Mouse (Mus musculus) lung, adult 2 months (tissue): ENCODE measurements around the gene Msi1.

Experiments
- CTCF ChIP-seq: fragments of 200-500 bp; IDR thresholded peaks from 2 replicates; pipeline ENCODE4 v1.5.1; 2011; ENCODE audit warnings: mild to moderate bottlenecking, low read length, control low read depth; ENCODE audit not compliant: insufficient read depth
- POLR2A ChIP-seq: fragments of 200-500 bp; IDR thresholded peaks from 2 replicates; pipeline ENCODE4 v1.6.1; 2011; ENCODE audit warnings: low read depth, mild to moderate bottlenecking, control low read depth, low read length, borderline replicate concordance; ENCODE audit errors: extremely low read depth

DNA sequence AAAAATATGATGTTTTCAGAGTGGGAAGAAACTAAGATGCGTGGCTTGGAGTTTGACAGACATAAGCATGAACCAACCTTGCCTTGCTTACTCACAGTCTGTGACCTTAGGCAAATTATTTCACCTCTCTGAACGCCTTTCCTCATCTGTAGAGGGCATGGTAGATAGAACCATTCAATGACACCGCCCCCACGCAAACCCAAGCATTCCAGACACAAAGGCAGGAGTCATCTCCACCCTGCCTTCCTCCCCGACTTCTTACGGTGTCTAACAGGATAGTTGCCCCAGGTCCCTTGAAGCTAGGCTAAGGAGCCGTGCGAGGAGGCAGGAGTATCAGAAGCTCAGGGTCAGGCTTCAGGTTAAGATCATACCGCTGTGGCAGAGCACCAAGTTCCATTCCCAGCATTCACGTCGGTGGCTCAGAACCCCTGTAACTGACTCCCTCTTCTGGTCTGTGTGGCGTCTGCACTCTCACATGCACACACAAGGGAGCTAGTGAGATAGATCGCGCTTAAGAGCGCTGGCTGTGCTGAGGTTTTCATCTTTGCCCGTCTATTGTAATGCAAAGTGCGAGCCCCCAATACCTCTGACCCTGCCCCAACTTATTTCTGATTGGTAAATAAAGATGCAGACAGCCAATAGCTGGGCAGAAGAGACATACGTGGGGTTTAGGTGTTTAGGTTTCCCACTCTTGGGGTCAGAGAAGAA, 35.2 kb downstream of the Msi1 start:
- TF ChIP-seq POLR2A (no peak), CTCF (no peak)
